Mouse (Mus musculus) ES-CJ7 (cell line): ENCODE measurements around the gene Slc4a8.

Source experiments
- DNase-seq: peaks from one replicate; pipeline ENCODE4 v3.0.0; 2011; ENCODE audit warnings: low read depth, low spot score

The Slc4a8 gene

GRCm38 (mm10) chr15:100830682-100831081, 69.1 kb downstream of the Slc4a8 start:
- peak; percentile 79 for DNase-seq

GRCm38 (mm10) chr15:100832144-100832543, 70.6 kb downstream of the Slc4a8 start:
- no peak for DNase-seq

GRCm38 (mm10) chr15:100832784-100833183, 71.2 kb downstream of the Slc4a8 start:
- DNase-seq = no peak

- DNase-seq = peak; percentile 73
Measured at GRCm38 (mm10) chr15:100836729-100837128, 75.2 kb downstream of the Slc4a8 start.

- peak; percentile 91 for DNase-seq
Measured at GRCm38 (mm10) chr15:100838607-100839207, 77.2 kb downstream of the Slc4a8 start.

- DNase-seq = no peak
Measured at GRCm38 (mm10) chr15:100844336-100844735, 82.8 kb downstream of the Slc4a8 start.

GRCm38 (mm10) chr15:100845049-100845879, 83.7 kb downstream of the Slc4a8 start:
- DNase-seq = no peak

GRCm38 (mm10) chr15:100847193-100847592, 85.6 kb downstream of the Slc4a8 start:
- peak; percentile 67 for DNase-seq

GRCm38 (mm10) chr15:100857586-100857985, 96.0 kb downstream of the Slc4a8 start:
- DNase-seq = no peak

GRCm38 (mm10) chr15:100860856-100861255, 99.3 kb downstream of the Slc4a8 start:
- no peak for DNase-seq

GRCm38 (mm10) chr15:100865556-100865955, 104.0 kb downstream of the Slc4a8 start:
- DNase-seq = peak; percentile 59

GRCm38 (mm10) chr15:100869558-100869957, 108.0 kb downstream of the Slc4a8 start, which contains the start of gene Scn8a:
TSS of gene Scn8a (plus strand) at chr15:100869858.
- DNase-seq = no peak

GRCm38 (mm10) chr15:100870001-100870774, 108.6 kb downstream of the Slc4a8 start:
- peak; percentile 53 for DNase-seq

GRCm38 (mm10) chr15:100870775-100871106, 109.2 kb downstream of the Slc4a8 start:
- peak; percentile 37 for DNase-seq

GRCm38 (mm10) chr15:100871107-100872011, 109.8 kb downstream of the Slc4a8 start:
- DNase-seq = no peak

- DNase-seq = peak; percentile 92
Measured at GRCm38 (mm10) chr15:100873155-100873554, 111.6 kb downstream of the Slc4a8 start.
